Mouse (Mus musculus) G1E (cell line): ENCODE data around the gene Stn1.

ENCODE experiments used
- CTCF ChIP-seq: IDR thresholded peaks from 2 replicates; pipeline ENCODE4 v1.5.1; 2012; ENCODE audit warnings: low read depth, low read length, inconsistent platforms, mixed read lengths
- GATA1 ChIP-seq: IDR thresholded peaks from 2 replicates; pipeline ENCODE4 v1.6.1; 2012; ENCODE audit warnings: borderline replicate concordance, low read length, inconsistent platforms, mixed read lengths

DNA sequence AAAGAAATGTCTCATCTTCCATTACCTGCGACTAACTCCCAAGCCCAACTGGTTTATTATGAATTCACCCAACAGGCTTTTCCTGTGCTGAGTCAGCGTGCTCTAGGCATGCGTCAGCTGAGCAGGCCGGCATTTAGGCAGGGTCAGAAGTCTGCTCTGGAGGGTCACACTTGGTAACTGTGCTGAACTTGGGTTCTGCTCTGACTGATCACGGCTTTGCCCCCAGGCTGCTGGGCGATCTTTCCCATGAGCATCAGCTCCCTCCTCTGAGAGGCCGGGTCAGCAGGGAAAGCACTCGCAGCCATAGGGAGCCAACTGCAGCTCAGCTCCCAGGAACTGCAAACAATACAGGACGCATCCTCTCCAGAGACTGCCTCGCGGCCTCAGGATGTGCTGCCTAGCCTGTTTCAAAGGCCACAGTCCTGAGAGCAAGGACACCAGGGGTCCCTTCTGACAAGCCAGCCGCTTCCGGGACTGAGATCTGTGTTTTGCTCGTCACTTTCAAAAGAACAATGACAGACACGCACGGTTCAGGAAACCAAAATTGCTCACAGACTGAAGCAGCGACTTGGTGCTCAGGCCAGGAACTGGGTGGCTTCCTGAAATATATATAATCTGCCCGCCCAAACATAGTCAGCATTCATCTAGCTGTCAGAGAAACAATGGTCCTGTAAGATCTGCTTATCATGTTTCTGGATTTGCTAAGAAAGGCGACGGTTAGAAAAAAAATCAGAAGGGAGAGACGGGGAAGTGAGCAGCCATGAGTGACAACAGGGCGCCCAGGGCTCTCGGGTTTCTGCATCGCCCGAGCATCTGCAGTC lies 26.6 kb downstream of the Stn1 start:
- TF ChIP-seq CTCF, result no peak
- TF ChIP-seq GATA1, result no peak
